Mouse (Mus musculus): ENCODE measurements around the gene Tex19.1. TPM values are rescaled to one million over a fixed set of nuclear protein-coding genes. Genes with fewer than 3 reads are reported as not detected.

Tex19.1 gene
- total and polyA plus RNA-seq, 2 experiments from 2014 or later = not detected

- no peaks in the 10 kb centered on the region for H3K36me3 ChIP-seq (ENCODE audit: insufficient read depth, low read length)
- ATAC-seq (ENCODE audit: low FRiP score) = no peak
- WGBS = 5% methylated on average over 2 of the region's 2 CpGs
These were observed 36.0 kb upstream of the Tex19.1 start for GRCm38 (mm10) chr11:121109986-121110385.

GRCm38 (mm10) chr11:121111051-121111450 lies 34.9 kb upstream of the Tex19.1 start:
- H3K9me3 ChIP-seq (ENCODE audit: low read length) = no peaks in the 10 kb centered on the region
- ATAC-seq (ENCODE audit: low FRiP score) = no peak
- no peaks in the 10 kb centered on the region for H3K4me1 ChIP-seq (ENCODE audit: insufficient read depth, low read length)
- no peaks in the 10 kb centered on the region for H3K36me3 ChIP-seq (ENCODE audit: insufficient read depth, low read length)
- H3K27me3 ChIP-seq (ENCODE audit: insufficient read depth, low read length) = no peaks in the 10 kb centered on the region
- no peak overlapping the region for H3K4me3 ChIP-seq (ENCODE audit: low read depth, low read length)
- H3K9ac ChIP-seq (replicated peaks; ENCODE audit: low read length, poor library complexity, severe bottlenecking) = no peak overlapping the region
- WGBS = 88% methylated on average over 3 of the region's 3 CpGs
- H3K4me2 ChIP-seq (ENCODE audit: low read depth, low read length, poor library complexity, severe bottlenecking) = no peak overlapping the region
- no peak overlapping the region for H3K27ac ChIP-seq (ENCODE audit: low read depth, low read length)
- DNase-seq (ENCODE audit: low spot score) = no peak
- no peak for TF ChIP-seq CTCF (IDR thresholded peaks at IDR 0.05)

More at GRCm38 (mm10) chr11:121109986-121110385, 36.0 kb upstream of the Tex19.1 start:
- Histone ChIP-seq H3K4me3 (ENCODE audit: low read depth, low read length) (no peak overlapping the region), H3K4me1 (ENCODE audit: insufficient read depth, low read length) (no peaks in the 10 kb centered on the region), H3K4me2 (ENCODE audit: low read depth, low read length, poor library complexity, severe bottlenecking) (no peak overlapping the region), H3K9me3 (ENCODE audit: low read length) (no peaks in the 10 kb centered on the region), H3K27me3 (ENCODE audit: insufficient read depth, low read length) (no peaks in the 10 kb centered on the region), H3K9ac (replicated peaks; ENCODE audit: low read length, poor library complexity, severe bottlenecking) (no peak overlapping the region), H3K27ac (ENCODE audit: low read depth, low read length) (no peak overlapping the region)
- peak; percentile 85 for DNase-seq (ENCODE audit: low spot score)
- TF ChIP-seq CTCF (IDR thresholded peaks at IDR 0.05) = no peak

- Histone ChIP-seq H3K4me2 (ENCODE audit: low read depth, low read length, poor library complexity, severe bottlenecking) (no peak overlapping the region), H3K27me3 (ENCODE audit: insufficient read depth, low read length) (no peaks in the 10 kb centered on the region), H3K9me3 (ENCODE audit: low read length) (no peaks in the 10 kb centered on the region), H3K4me3 (ENCODE audit: low read depth, low read length) (no peak overlapping the region), H3K9ac (replicated peaks; ENCODE audit: low read length, poor library complexity, severe bottlenecking) (no peak overlapping the region), H3K4me1 (ENCODE audit: insufficient read depth, low read length) (no peaks in the 10 kb centered on the region), H3K27ac (ENCODE audit: low read depth, low read length) (no peak overlapping the region), H3K36me3 (ENCODE audit: insufficient read depth, low read length) (no peaks in the 10 kb centered on the region)
- ATAC-seq (ENCODE audit: low FRiP score) (no peak), DNase-seq (ENCODE audit: low spot score) (no peak)
- no peak for TF ChIP-seq CTCF (IDR thresholded peaks at IDR 0.05)
- WGBS = 78% methylated on average over 1 of the region's 1 CpGs
These were observed 34.3 kb upstream of the Tex19.1 start for GRCm38 (mm10) chr11:121111601-121112000.

- Histone ChIP-seq H3K4me3 (ENCODE audit: low read depth, low read length) (no peak overlapping the region), H3K36me3 (ENCODE audit: insufficient read depth, low read length) (no peaks in the 10 kb centered on the region), H3K4me2 (ENCODE audit: low read depth, low read length, poor library complexity, severe bottlenecking) (no peak overlapping the region), H3K4me1 (ENCODE audit: insufficient read depth, low read length) (no peaks in the 10 kb centered on the region), H3K9me3 (ENCODE audit: low read length) (no peaks in the 10 kb centered on the region), H3K27me3 (ENCODE audit: insufficient read depth, low read length) (no peaks in the 10 kb centered on the region), H3K9ac (replicated peaks; ENCODE audit: low read length, poor library complexity, severe bottlenecking) (no peak overlapping the region), H3K27ac (ENCODE audit: low read depth, low read length) (no peak overlapping the region)
- DNase-seq (ENCODE audit: low spot score) (peak; percentile 24), ATAC-seq (ENCODE audit: low FRiP score) (no peak)
- no peak for TF ChIP-seq CTCF (IDR thresholded peaks at IDR 0.05)
- WGBS = 83% methylated on average over 5 of the region's 5 CpGs
These were observed 33.7 kb upstream of the Tex19.1 start for GRCm38 (mm10) chr11:121112091-121112775.

- Histone ChIP-seq H3K36me3 (ENCODE audit: insufficient read depth, low read length) (no peaks in the 10 kb centered on the region), H3K4me3 (ENCODE audit: low read depth, low read length) (no peak overlapping the region), H3K27ac (ENCODE audit: low read depth, low read length) (no peak overlapping the region), H3K4me1 (ENCODE audit: insufficient read depth, low read length) (no peaks in the 10 kb centered on the region), H3K9me3 (ENCODE audit: low read length) (no peaks in the 10 kb centered on the region), H3K27me3 (ENCODE audit: insufficient read depth, low read length) (no peaks in the 10 kb centered on the region), H3K4me2 (ENCODE audit: low read depth, low read length, poor library complexity, severe bottlenecking) (no peak overlapping the region), H3K9ac (replicated peaks; ENCODE audit: low read length, poor library complexity, severe bottlenecking) (no peak overlapping the region)
- DNase-seq (ENCODE audit: low spot score) (no peak), ATAC-seq (ENCODE audit: low FRiP score) (no peak)
- no peak for TF ChIP-seq CTCF (IDR thresholded peaks at IDR 0.05)
- WGBS = 93% methylated on average over 18 of the region's 18 CpGs
These were observed 27.8 kb upstream of the Tex19.1 start for GRCm38 (mm10) chr11:121118106-121118505.

- Histone ChIP-seq H3K9ac (replicated peaks; ENCODE audit: low read length, poor library complexity, severe bottlenecking) (no peak within 1 kb of the TSS), H3K27ac (ENCODE audit: low read depth, low read length) (no peak within 1 kb of the TSS), H3K4me2 (ENCODE audit: low read depth, low read length, poor library complexity, severe bottlenecking) (no peak within 1 kb of the TSS), H3K9me3 (ENCODE audit: low read length) (no peaks in the 10 kb centered on the region), H3K4me1 (ENCODE audit: insufficient read depth, low read length) (no peaks in the 10 kb centered on the region), H3K27me3 (ENCODE audit: insufficient read depth, low read length) (no peaks in the 10 kb centered on the region), H3K36me3 (ENCODE audit: insufficient read depth, low read length) (no peaks in the 10 kb centered on the region), H3K4me3 (ENCODE audit: low read depth, low read length) (no peak within 1 kb of the TSS)
- TF ChIP-seq CTCF (IDR thresholded peaks at IDR 0.05) = no peak
- WGBS = 60% methylated on average over 3 of the region's 3 CpGs
- ATAC-seq (ENCODE audit: low FRiP score) = no peak
- DNase-seq (ENCODE audit: low spot score) = no peak
These were observed 27.4 kb upstream of the Tex19.1 start, which contains the start of gene Tex19.2 for GRCm38 (mm10) chr11:121118577-121118976. Tex19.2 (minus strand) TSS chr11:121118677.

Data from midbrain, postnatal 0 days (tissue).